Mouse (Mus musculus) small intestine, adult 10 weeks (tissue): ENCODE data around the gene Mobp. TPM values are rescaled to one million over a fixed set of nuclear protein-coding genes. Genes with fewer than 3 reads are reported as not detected.

Experiments used
- polyA plus RNA-seq: library from polyadenylated mRNA; stranded (reverse); fragments of 350-450 nt; fragmentation: Illumina TruSeq; extraction: RNeasy Lipid Tissue Mini Kit (QIAGEN cat#74804); gene quantifications from one replicate; pipeline ENCODE4 v1.2.3, GENCODE M21; 2014; ENCODE audit warnings: low replicate concordance

The Mobp gene
- not detected for polyA plus RNA-seq

GRCm38 (mm10) chr9:120149222-120149828 is at the start of gene Mobp:
TSS of gene Mobp (plus strand) at chr9:120149707.

GRCm38 (mm10) chr9:120110211-120111018 is 39.1 kb upstream of the Mobp start, which contains the start of gene Slc25a38:
TSS of gene Slc25a38 (plus strand) at chr9:120110374.

GRCm38 (mm10) chr9:120127538-120128251 is 21.8 kb upstream of the Mobp start, which contains the start of gene Rpsa:
TSS of gene Rpsa (plus strand) at chr9:120127689.

Other genes starting within 250 kb of the Mobp start
- 3.1 TPM for gene Gorasp1, start 212.1 kb upstream of the Mobp start, polyA plus RNA-seq
- gene Ttc21a, start 212.1 kb upstream of the Mobp start, polyA plus RNA-seq: not detected
- not detected for gene Csrnp1, start 165.0 kb upstream of the Mobp start, polyA plus RNA-seq
- not detected for gene Xirp1, start 126.1 kb upstream of the Mobp start, polyA plus RNA-seq
- gene Cx3cr1, start 79.8 kb upstream of the Mobp start, polyA plus RNA-seq: 6.2 TPM
- gene Ccr8, start 57.6 kb upstream of the Mobp start, polyA plus RNA-seq: not detected
- gene Slc25a38, start 39.3 kb upstream of the Mobp start, polyA plus RNA-seq: 0.71 TPM
- 52.5 TPM for gene Rpsa, start 22.0 kb upstream of the Mobp start, polyA plus RNA-seq
- 0.67 TPM for gene Myrip, start 151.8 kb downstream of the Mobp start, polyA plus RNA-seq